Mouse (Mus musculus) cerebellum, adult 9-10 months (tissue): ENCODE data around the gene Lingo1.
A peak's percentile ranks its signal among the peaks of the same experiment; 100 is the strongest.

Experiments
- DNase-seq: peaks from one replicate; pipeline ENCODE4 v3.0.0; 2022

Gene Lingo1

DNA sequence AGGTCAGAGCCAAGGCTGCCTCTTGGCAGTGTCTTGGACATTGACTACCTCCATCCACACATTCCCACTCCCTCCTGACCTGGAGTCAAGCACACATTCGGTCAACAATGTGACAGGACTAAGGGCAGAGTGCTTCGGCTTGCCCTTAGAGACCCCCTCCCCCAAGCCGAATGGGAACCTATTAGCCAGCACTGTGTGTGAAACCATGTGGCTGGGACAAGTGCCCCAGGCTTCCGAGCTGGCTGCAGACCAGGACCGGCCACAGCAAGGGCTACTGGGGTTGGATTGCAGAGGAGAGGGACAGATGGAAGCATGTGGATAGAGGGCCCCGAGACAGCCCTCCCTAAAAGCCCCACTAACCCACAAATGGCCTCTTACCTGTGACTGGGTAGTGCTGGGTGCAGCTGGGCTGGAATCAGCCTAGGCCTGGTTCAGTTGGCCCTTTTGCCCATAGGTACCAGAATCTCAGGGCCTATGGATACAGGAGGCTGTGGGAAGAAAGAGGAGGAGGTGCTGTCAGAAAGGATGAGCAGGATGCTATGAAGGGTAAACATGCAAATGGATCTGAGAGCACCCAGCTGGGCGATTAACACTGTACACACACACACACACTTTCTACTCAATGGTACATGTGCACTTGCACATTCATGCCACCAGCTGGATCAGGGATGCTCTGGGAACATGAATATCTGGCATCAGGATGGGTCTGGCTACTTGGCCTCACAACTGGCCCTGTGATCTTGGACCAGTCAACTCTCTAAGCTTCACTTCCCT, 20.9 kb downstream of the Lingo1 start:
- peak; percentile 77 for DNase-seq

DNA sequence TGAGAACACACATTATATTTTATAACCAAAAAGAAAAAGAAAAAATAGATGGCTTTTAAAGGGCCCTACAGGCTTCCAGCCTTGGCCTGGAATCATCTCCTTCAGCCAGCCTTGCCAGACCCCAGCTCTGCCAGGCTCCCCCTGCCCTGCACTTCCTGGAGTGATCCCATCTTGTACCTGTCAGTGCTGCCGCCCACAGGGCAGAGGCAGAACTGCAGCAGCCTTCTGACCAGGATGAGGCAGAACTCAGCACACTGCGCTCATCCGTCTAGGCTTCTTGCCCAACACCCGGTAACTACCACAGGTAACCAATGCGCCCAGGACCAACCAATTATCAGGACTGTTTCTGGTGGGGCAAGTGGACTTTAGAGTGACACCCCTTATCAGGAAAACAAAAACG, 22.0 kb downstream of the Lingo1 start:
- DNase-seq = peak; percentile 70

DNA sequence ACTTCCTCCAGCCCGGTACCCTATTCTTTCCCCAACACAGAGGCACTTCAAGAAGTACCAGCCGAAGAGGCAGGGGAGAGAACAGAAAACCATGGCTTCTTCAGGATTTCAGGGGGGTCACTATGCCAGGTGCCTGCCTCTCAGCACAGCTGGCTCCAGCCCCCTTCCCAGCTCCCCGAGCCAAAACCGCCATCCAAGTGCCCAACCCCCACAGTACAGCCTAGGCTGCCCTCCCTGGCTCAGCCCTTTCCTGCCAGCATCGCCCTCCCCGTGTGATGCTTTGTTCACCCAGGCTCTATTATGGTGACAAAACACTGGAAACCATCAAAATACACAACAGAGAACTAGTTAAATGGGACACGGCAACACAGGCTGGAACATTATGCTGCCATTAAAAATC, 22.6 kb downstream of the Lingo1 start:
- no peak for DNase-seq

DNA sequence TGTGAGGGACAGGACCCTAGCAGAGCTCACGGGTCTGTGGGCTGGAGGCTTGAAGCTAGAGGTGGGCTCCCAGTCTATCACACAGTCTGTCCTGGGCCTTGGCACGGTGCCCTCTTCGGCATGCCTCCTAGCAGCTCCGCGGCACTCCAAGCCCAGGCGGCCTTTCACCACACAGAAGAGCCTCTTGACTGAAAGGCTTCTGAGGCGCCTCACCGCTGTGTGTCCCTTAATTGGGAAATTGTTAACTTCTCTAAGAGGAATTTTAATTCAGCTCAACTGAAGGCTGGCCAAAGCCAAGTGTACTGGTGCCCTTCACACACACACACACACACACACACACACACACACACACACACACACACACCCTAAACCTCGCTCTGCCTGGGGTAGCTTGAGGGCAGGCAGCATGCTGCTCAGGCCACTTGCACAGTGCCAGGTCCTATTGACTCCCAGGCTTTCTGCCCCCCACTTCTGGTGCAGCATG, 28.6 kb downstream of the Lingo1 start:
- no peak for DNase-seq

DNA sequence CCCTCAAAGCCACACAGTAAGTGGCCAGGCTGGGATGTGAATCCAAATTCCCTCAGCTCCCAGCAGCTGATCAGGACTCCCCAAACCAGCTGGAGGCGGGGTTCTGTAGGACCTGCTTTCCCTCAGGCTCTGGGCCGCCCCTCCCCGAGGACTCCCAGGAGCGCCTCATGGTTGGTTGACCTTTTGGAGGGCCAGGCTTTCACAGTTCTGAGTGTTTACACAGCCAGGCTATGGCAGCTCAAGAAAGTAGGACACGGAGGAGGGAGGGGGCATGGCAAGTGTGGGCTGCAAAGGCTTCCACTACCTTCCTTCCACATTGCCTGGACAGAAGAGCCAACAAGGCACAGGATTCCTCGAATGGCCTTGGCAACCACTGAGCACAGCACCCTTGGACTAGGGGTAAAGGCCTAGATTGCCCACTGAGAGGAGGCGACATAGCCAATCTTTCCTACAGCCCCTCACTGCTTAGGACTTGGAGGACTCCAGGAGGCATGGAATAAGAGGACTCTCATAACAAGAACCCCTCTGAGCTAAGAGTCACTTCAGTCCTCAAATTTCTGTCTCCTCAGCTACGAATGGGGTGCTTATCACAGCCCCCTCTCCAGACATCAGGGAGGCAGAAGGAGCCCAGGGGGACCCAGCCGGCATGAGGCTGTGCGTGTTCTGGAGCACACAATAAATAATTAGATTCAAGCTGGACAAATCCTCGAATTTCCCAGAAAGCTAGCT, 29.5 kb downstream of the Lingo1 start:
- DNase-seq = peak; percentile 46

DNA sequence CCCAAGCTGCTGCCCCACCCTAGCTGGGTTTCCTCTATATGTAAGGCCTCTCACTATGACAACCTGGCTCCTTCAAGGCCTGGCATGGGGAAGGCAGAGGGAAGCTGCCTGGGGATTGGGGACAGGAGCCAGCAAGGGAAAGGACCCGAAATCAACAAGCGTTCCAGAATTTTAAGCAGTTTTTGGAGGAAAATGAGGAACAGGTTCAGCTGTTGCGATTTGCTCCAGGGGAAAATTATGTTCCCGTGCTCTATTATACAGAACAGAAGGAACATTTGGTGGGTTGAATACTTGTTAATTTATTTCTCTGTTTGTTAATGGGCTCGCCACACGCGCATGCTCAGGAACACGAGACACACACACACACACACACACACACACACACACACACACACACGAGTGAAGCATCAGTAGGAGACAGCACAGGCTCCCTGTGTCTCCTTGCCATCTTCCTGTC, 34.1 kb downstream of the Lingo1 start:
- no peak for DNase-seq

DNA sequence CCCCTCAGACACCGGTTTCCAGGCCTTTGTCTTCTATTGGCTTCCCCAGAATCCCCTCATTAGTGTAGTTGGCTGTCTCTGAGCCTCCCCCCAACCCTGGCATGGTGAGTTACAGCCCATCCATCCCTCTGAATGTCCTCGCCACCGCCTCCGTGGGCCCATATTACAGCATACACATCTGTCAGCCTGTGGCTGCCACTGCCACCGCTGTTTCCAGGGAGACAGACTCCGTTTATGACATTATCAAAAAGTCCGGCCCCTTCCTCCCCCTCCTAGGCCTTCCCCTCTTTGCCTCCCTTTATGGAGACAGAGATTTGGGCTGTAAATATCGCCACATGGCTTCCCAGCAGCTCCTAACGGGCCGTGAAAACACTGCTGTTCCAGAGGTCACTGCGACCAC, 38.5 kb downstream of the Lingo1 start:
- DNase-seq = no peak

DNA sequence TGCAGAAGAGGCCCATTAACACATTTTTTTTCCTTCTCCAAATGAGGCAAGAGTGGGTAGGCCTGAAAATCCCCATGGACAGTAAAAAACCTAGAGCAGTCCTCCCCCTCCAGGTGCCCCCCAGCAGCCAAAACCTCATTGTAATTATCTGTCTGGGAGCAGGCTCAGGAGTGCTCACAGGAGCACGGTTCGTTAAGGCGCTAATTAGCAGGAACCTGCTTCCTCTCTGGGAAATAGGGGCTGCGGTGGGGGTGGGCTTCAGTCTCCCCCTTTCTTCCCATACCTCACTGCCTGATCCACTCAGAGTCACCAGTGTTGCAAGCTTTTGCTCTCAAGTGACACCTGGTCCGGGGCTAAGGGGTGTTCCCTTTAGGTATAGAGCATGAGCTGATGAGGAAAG, 41.1 kb downstream of the Lingo1 start:
- no peak for DNase-seq

DNA sequence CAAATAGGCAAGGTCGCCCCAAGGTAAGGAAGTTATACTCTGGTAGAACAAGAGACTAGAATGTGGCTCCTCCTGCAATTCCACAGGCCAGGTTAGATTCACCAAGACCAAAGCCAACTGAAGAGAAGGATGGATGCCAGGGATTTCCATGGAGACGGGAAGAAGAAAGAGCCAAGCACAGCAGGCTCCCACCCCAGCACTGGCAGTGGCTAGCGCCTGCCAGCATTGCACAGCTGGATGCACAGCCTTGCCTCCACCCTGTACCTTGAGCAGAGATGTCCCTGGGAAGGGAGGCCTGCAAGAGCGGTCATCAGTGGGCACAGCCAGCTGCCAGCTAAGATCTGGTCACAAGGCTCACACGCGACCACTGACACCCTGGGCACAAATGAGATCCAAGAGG, 42.9 kb downstream of the Lingo1 start:
- DNase-seq = peak; percentile 44

DNA sequence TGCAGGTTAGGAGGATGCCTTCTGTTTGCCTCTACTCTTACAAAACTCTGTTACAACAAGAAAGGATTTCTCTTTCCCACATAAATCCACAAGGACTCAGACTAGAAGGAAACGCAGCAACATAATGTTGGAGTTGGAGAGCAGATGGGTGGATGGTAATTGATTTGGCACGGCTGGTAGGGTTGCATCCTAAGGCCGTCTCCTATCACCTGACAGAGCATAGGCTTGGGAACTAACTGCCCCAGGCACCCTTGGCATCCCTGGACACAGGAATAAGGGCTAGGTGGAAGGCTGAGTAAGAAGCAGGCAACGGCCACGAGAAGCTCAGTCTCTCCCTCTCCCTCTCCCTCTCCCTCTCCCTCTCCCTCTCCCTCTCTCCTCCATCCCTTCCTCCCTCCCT, 48.2 kb downstream of the Lingo1 start:
- peak; percentile 80 for DNase-seq

DNA sequence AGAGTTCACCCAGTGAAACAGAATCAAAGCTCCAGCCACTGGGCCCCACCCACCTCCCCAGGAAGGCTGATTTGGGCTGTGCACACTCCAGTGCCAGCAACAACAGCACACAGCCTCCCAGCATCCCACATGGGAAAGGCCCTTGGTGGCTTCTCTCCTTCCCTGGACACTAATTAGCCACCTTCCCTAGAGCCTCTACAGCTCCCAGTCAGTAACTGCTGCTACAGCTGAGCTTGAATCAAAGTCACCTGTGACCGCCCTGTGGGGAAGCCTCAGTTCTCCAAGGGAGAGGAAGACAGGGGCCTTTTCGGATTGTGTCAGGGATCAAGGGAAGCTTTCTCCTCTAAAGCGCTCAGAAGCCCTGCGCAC, 49.4 kb downstream of the Lingo1 start:
- no peak for DNase-seq

DNA sequence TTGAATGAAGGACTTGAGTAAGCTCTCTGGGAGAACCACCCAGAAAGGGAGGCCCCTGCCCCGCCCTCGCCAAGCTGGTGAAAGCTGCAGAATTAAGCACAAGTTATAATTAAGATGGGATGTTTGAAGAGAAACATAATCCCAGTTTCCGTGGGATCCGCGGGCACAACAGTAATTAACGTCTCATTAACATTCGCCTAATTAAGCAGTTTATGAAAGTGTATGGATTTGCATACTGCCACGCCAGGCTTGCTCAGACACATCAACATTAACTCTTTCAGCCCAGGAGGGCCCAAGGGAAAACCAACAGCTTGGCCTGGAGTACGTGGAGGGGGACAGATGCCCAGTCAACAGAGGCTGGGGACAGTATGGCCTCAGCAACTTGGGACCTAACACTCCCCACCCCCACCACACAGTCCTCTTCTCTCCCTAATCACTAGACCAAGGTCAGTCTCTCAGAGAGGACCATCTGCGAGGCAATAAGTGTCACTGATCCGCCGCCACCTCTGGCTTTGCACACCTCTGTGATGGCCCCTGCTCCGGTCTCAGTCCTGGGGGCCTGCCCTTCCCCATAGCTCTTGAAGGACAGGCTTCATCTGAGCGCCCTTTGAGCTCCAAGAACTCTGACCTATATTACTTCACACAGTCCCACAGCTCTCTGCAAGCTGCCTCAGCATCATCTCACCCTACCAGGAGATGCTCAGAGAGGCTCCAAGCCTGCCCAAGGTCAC, 49.9 kb downstream of the Lingo1 start:
- no peak for DNase-seq

DNA sequence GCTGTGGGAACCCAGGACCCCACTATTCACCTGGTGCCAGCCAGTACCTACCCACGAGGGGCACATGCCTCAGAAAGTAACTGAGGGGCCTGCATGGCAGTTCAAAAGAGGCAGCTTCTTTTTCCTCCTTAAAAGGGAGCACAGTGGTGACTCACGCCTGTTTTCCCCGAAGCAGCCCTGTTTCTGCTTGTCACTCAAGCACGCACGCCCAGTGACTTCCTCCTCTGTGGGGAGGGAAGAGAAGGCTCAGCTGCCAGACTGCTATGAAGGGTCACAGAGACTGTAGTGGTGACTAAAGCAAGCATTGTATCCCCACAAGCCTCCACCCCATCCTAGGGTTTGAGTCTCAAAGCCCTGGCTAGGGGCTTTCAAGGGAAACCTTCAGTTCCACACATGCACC, 51.9 kb downstream of the Lingo1 start:
- no peak for DNase-seq

DNA sequence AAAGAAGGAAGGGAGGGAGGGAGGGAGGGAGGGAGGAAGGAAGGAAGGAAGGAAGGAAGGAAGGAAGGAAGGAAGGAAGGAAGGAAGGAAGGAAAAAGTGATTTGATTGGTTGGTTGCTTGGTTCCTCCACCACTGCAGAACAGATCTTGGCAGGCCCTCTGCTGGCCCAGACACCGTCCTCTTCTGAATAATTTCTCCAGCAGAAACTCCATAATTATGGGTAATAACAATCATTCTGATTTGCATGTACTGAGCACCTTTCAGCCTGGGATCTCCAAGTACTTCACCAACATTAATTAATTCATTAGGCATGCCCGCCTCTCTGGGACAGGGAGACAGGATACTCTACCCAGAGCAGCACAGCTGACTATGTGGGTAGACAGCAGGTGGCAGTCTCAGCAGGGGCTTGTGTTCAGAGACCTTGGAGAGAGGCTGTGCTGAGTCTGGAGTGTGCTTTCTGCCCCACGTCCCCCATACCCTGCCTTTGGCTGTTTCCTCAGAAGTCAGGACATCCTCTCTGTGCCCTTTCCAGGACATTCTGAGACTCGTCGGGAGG, 57.0 kb downstream of the Lingo1 start:
- no peak for DNase-seq

DNA sequence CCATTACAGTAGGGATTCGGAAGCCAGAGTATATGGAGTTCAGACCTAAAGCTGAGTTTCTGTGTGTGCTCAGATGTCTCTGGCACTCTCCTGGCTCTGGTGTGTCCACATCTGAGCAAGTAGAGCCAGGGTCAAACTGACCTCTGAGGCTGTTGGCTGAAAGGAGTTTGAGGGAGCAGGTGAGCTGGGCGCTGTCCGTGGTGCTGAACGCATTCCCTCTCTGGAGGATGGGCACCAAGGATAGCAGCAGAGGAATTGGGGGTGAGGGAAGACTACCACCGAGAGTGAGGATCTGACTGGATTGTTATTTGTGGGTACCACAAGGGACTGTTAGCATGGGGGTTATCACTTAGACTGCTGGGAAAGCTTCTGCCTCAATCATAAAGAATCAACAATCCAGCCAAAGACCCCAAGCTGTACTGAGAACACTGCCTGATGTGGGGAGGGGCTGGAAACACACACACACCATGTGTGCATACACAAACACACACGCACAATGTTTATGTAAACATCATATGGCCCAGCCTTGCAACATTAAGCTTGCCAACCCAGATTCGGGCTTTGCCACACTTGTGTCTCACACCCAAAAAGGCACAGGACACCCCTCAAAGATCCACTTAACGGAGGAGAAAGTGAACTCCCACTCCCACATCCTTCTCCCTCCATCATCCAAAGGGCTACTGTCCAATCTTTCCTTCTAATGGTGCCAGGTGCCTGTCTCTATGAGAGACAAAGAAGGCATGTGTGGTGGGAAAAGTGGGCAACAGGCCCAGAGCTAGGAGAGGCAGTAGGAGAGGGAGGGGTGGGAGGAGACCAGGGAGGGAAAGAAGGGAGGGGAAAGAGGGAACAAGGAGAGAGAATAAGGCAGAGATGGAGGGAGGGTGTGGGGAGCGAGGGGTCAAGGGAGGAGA, 57.8 kb downstream of the Lingo1 start:
- DNase-seq = no peak

DNA sequence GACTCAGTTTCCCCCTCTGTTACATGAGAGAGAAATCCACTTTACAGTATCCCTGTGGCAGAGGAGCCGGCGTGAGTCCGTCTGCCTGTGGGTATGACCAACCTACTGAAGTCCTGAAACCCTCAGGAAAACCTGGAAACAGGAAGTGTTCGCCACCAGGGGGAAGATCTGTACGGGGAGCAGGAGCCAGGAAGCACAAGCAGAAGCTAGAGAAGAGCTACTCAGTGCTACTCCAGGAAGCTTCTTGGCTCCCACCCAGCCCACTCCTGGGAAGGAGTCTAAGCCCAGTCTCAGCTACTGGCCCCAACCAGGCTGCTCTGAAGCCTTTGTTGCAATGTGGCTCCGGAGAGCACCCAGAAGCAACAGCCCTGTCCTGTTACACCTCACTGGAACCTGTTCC, 61.9 kb downstream of the Lingo1 start:
- DNase-seq = no peak

DNA sequence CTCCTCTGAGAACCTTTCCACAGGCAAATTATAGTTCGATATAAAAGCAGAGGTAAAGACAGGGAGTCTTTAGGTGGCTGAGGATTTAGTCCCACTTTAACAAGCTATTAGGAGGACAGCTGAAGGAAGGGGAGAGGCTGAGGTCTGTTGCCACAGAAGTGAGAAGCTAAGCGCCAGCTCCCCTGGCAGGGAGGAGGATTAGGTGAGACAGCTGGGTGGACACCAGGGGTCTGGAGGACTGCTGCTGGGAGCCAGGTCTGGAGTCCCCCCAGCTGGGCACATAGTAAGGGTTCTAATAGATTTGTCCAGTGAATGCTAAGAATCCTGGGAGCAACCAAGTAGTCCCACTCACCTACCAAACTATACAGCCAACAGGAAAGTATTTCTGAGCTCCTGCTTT, 65.3 kb downstream of the Lingo1 start:
- DNase-seq = no peak

DNA sequence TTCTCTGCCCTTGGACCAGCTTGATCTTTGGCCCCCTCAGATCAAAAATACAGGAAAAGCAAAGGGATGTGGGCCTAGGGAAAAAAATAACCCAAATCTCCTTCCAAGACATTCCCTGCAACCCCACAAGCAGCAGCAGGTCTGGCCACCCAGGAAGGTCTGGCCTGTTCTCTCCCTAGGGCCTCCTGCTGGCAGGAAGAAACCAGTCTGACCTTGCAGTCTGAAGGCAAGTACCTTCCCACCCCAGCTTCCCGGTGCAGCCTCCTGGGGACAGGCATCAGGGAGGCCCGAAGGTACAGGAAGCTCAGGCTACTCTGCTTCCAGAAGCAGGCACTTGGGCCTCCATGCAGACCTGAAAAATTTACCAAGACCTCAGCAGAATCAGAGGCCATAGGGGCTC, 67.1 kb downstream of the Lingo1 start:
- DNase-seq = no peak

DNA sequence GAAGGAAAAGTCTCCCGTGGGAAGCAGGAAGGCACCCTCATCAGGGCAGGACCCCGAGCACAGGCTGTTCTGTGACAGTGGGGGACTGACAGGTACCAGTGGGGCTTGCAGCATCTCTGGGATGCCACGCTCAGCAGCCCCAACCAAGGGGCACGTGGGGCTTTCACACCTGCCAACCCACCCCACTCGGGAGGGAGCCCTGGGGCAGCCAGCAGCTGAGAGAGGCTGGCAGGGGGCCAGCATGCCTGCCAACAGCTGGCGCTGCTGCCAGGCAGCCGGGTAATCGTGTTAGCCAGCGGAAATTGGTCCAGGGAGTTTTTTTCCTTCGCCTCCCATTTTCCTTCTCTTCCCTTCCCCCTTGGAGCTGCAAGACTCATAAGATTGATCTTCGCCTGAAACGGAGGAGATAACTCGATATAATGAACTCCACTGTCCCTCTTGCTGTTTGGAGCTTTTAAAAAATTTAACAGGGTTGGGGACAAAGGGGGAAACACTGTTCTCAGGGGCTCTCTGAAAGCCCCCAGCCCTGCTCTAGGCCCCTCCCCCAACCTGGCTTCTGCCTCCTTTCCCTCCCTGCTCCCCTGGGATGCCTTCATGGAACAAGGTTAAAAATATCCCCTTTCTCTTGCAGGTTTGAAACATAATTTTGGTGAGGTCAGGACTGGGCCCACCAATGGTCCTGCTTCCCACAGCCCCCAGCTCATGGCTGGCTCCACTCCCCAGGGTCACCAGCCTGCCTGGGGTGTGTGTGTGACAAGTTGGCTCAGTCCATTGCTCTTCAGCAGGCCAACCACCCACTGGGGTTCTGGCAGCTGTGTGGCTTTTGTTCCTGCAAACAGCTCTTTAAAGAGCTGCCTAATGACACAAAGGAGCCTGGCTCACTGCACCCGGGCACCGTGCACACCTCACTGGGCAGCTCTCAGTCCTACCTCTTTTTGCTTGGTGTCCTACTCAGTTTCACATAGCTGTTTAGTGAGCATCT, 68.3 kb downstream of the Lingo1 start:
- DNase-seq = no peak

DNA sequence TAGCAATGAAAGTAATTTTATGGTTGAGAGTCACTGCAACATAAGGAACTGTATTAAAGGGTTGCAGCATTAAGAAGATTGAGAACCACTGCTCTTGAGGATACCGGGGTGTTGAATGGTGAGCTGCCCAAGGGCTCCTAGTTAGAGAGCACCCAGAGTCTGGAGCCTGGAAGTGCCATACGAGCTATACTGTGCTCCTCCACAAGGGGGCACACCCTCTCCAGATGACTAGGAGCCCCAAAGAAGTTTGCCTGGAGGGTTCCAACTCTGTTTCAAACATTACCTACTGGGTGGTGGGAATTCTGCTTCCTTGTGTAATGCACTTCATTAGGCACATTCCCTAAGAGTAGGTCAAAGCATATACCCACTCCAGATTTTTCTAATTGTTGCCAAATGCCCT, 70.5 kb downstream of the Lingo1 start:
- DNase-seq = peak; percentile 79
